Mouse (Mus musculus) left cerebral cortex, adult 18-20 months (tissue): ENCODE results near the gene Wdr44. TPM values are rescaled to one million over a fixed set of nuclear protein-coding genes. Genes with fewer than 3 reads are reported as not detected.
"Not testable (repeated sequence)": the region's sequence is repeated elsewhere in the genome, so short reads cannot be mapped to it uniquely, and the experiment has no call there.

Experiments used
- DNase-seq, 2 experiments: peaks; one replicate each; pipeline ENCODE4 v3.0.0; 2021 to 2022; ENCODE audit warnings: low spot score in 2 of 2, mixed read lengths in 1 of 2
- total RNA-seq, 2 experiments: library from RNA; stranded (reverse); gene quantifications; 2 replicates each; pipeline ENCODE4 v1.2.3; 2021

The Wdr44 gene
- total RNA-seq, 2 experiments from 2014 or later = 23.0 to 23.1 TPM

DNA sequence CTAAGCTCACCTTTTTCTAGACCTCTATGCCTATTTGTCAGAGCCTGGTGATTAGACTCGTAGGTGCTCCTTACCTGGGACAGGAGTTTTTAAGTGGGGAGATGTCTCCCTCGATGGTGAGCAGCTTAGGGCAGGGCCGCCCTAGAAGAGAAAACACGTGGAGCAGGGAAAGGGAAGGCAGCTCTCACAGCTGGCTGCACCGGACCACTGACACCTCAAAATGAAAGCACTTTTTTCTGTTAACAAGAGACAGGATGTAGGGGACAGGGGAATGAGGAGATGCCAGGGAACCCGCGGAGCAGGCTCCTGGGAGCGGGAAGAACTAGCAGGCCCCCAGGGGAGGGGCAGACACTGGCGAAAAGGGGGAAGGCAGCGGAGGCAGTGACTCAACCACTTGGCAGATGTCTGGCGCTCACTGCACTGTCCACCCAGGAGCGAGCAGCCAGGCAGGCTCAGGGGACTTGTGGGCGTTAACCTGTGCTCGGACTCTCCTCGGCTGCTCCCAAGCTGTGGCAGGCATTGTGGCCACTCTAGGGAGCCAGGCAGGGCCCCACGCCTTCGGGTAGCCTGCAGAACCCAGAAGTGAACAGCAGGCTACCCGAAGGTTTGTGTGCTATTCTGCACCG lies 130.7 kb downstream of the Wdr44 start:
- DNase-seq = peak in 1 of 2 experiments; percentile 3

DNA sequence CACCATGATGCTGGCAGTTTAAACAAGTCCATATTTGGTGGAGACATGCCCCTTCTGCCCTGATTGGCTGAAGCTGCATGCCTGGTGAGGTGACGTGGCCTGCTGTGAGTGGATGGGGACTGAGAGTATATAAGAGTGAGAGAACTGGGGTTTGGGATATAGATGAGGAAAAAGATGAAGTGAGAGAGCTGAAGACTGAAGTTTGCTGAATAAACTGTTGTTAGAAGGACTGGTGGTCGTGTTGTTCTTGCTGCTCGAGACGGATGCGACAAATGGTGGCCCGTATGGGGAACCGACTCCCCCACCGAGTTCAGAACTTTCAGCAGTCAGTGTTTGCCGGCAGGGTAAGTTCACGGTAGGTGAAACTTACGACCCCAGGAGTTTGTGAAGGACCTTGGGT lies 140.9 kb downstream of the Wdr44 start:
- DNase-seq = not testable (repeated sequence)

DNA sequence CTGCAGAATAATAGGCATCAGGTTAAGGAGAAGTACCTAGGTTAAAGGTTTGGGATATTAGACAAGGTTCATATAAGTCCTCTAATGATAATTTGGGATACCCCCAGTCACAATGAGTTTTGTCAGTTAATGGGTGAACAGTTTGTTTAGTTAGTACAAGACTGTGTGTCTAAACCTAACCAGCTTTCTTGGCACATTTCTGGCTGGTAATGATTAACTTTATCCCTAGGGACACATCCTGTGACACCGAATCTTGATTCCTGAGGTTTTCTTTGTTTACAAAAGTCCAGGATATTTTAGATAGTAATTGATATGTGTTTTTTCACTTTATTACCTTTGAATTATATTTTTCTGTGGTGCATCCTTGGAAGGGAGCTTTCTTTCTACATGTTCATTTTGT lies 148.1 kb downstream of the Wdr44 start:
- no peak for DNase-seq

Other genes with a start within 250 kb of the Wdr44 start
- not detected for gene Gm4907, start 189.5 kb downstream of the Wdr44 start, total RNA-seq